Mouse (Mus musculus) heart, postnatal 25 days (tissue): ENCODE measurements around the gene Opalin. TPM values are rescaled to one million over a fixed set of nuclear protein-coding genes. Genes with fewer than 3 reads are reported as not detected.

Source experiments
- DNase-seq: peaks from one replicate; pipeline ENCODE4 v3.0.0; 2022; ENCODE audit warnings: low spot score
- intact Hi-C: fragments of 180-260 bp; cut with DNase I; formaldehyde crosslinking; loops from one replicate; pipeline ENCODE4 v1.15.1; 2025
- total RNA-seq, 2 experiments: library from RNA; stranded (reverse); gene quantifications; 2 replicates each; pipeline ENCODE4 v1.2.3; 2021

The Opalin gene
- total RNA-seq, 2 experiments from 2014 or later: not detected

- DNase-seq: no peak
- intact Hi-C loops: loop anchor here (10.0 kb wide), 1 partner anchor 681 kb away; no protein-coding TSS in a partner anchor
Observed at GRCm38 (mm10) chr19:41083646-41084045, 6.7 kb upstream of the Opalin start.

GRCm38 (mm10) chr19:41081589-41081988 lies 4.7 kb upstream of the Opalin start:
- intact Hi-C loops: loop anchor here (10.0 kb wide), 1 partner anchor 683 kb away; no protein-coding TSS in a partner anchor

GRCm38 (mm10) chr19:41073746-41074455 lies 3.0 kb downstream of the Opalin start:
- intact Hi-C loops: no loop called here
- DNase-seq: no peak

More at GRCm38 (mm10) chr19:41081589-41081988, 4.7 kb upstream of the Opalin start:
- no peak for DNase-seq

GRCm38 (mm10) chr19:41071500-41071899 lies 5.4 kb downstream of the Opalin start:
- intact Hi-C loops: no loop called here
- peak; percentile 40 for DNase-seq

- no peak for DNase-seq
- intact Hi-C loops: no loop called here
Observed at GRCm38 (mm10) chr19:41054702-41055101, 22.2 kb downstream of the Opalin start.

GRCm38 (mm10) chr19:41053530-41053929 lies 23.4 kb downstream of the Opalin start:
- intact Hi-C loops: no loop called here
- DNase-seq: no peak

GRCm38 (mm10) chr19:41052247-41052646 lies 24.7 kb downstream of the Opalin start:
- no peak for DNase-seq
- intact Hi-C loops: no loop called here

- intact Hi-C loops: no loop called here
- DNase-seq: no peak
Observed at GRCm38 (mm10) chr19:41051714-41052113, 25.2 kb downstream of the Opalin start.

- no peak for DNase-seq
- intact Hi-C loops: no loop called here
Observed at GRCm38 (mm10) chr19:41048187-41048559, 28.7 kb downstream of the Opalin start.

GRCm38 (mm10) chr19:41047437-41048186 lies 29.3 kb downstream of the Opalin start:
- intact Hi-C loops: no loop called here
- no peak for DNase-seq

GRCm38 (mm10) chr19:41045091-41045770 lies 31.7 kb downstream of the Opalin start:
- no peak for DNase-seq
- intact Hi-C loops: no loop called here

GRCm38 (mm10) chr19:41039110-41039509 lies 37.8 kb downstream of the Opalin start:
- intact Hi-C loops: no loop called here
- no peak for DNase-seq

- DNase-seq: no peak
- intact Hi-C loops: no loop called here
Observed at GRCm38 (mm10) chr19:41035809-41036551, 40.9 kb downstream of the Opalin start.

- intact Hi-C loops: no loop called here
Observed at GRCm38 (mm10) chr19:41031869-41032268, 45.0 kb downstream of the Opalin start.

GRCm38 (mm10) chr19:41031009-41031408 lies 45.9 kb downstream of the Opalin start:
- DNase-seq: no peak
- intact Hi-C loops: no loop called here

More at GRCm38 (mm10) chr19:41031869-41032268, 45.0 kb downstream of the Opalin start:
- no peak for DNase-seq

- intact Hi-C loops: no loop called here
Observed at GRCm38 (mm10) chr19:41030161-41030560, 46.8 kb downstream of the Opalin start.

GRCm38 (mm10) chr19:41029219-41029618 lies 47.7 kb downstream of the Opalin start, which contains the start of gene Dntt:
Gene Dntt, plus strand, starts transcription at chr19:41029275.
- no peak for DNase-seq
- intact Hi-C loops: no loop called here

More at GRCm38 (mm10) chr19:41030161-41030560, 46.8 kb downstream of the Opalin start:
- DNase-seq: no peak

GRCm38 (mm10) chr19:41027601-41028000 lies 49.3 kb downstream of the Opalin start:
- no peak for DNase-seq
- intact Hi-C loops: no loop called here

GRCm38 (mm10) chr19:41027024-41027423 lies 49.9 kb downstream of the Opalin start:
- no peak for DNase-seq
- intact Hi-C loops: no loop called here

GRCm38 (mm10) chr19:41026551-41026950 lies 50.4 kb downstream of the Opalin start:
- DNase-seq: no peak
- intact Hi-C loops: no loop called here
